ENCODE assay signal across 30 mouse cellular contexts in genomic region chr19:21440841-21441240, GRCm38 (mm10). TPM values are rescaled to one million over a fixed set of nuclear protein-coding genes. Genes with fewer than 3 reads are reported as not detected.
DNase-seq lines count a peak whose midpoint lies in the region; ATAC-seq and TF ChIP-seq lines count a peak whose summit lies in the region.
"Had no signal": no experiment of that assay in that cellular context is flagged by ENCODE, and none has a peak within 500 bp of the region (broad histone marks: within the 10 kb centered on the region; RNA-seq: fewer than 3 reads in every experiment).

No protein-coding gene starts in this region.

- no peaks in the 10 kb centered on the region for H3K9me3 ChIP-seq in liver, embryonic 14.5 days (ENCODE audit: control insufficient read depth, low read length)
- H3K9me3 ChIP-seq in liver, embryonic 11.5 days (ENCODE audit: control insufficient read depth, low read length): no peaks in the 10 kb centered on the region
- no peaks in the 10 kb centered on the region for H3K9me3 ChIP-seq in MEL (replicated peaks; ENCODE audit: insufficient read depth, low read length)
- H3K9me3 ChIP-seq: embryonic facial prominence, embryonic 13.5 days; hindbrain, embryonic 13.5 days; limb, embryonic 10.5 days; lung, embryonic 15.5 days; megakaryocyte, embryonic 14.5 days; midbrain, embryonic 13.5 days; neural tube, embryonic 12.5 days; stomach, embryonic 15.5 days had no signal

- H3K27ac ChIP-seq in liver, embryonic 14.5 days: no peak overlapping the region
- no peak overlapping the region for H3K27ac ChIP-seq in liver, embryonic 11.5 days (ENCODE audit: low read depth, low read length)
- peak overlapping the region; percentile 53 for H3K27ac ChIP-seq in MEL (ENCODE audit: control insufficient read depth, low read depth, low read length)
- H3K27ac ChIP-seq in thymus, adult 2 months (ENCODE audit: control insufficient read depth, insufficient read depth, low read length): no peak overlapping the region
- H3K27ac ChIP-seq: embryonic facial prominence, embryonic 13.5 days; heart, adult 2 months; heart, embryonic 13.5 days; hindbrain, embryonic 13.5 days; limb, embryonic 10.5 days; lung, embryonic 15.5 days; midbrain, embryonic 13.5 days; neural tube, embryonic 12.5 days; stomach, embryonic 15.5 days had no signal

- ATAC-seq in liver, embryonic 14.5 days (ENCODE audit: insufficient read depth): no peak
- no peak for ATAC-seq in liver, embryonic 11.5 days (replicated peaks; ENCODE audit: low FRiP score)
- peak; percentile 83 for ATAC-seq in monocyte, adult 5-6 weeks (replicated peaks; ENCODE audit: insufficient number of reproducible peaks, low FRiP score, low TSS enrichment, poor library complexity, severe bottlenecking)
- ATAC-seq: CD4-positive, CD25-positive, alpha-beta regulatory T cell, adult 4 months; forebrain, embryonic 14.5 days; midbrain, embryonic 13.5 days had no signal

- WGBS in liver, embryonic 14.5 days (ENCODE audit: insufficient replicate concordance): 48% methylated on average over 6 of the region's 6 CpGs
- WGBS in liver, embryonic 11.5 days: 74% methylated on average over 6 of the region's 6 CpGs
- 57% methylated on average over 6 of the region's 6 CpGs for WGBS in thymus, adult 2 months

- H3K36me3 ChIP-seq in liver, embryonic 14.5 days (replicated peaks; ENCODE audit: control insufficient read depth, insufficient read depth, low read depth): no peaks in the 10 kb centered on the region
- H3K36me3 ChIP-seq in liver, embryonic 11.5 days (ENCODE audit: control insufficient read depth, insufficient read depth, low read length): no peaks in the 10 kb centered on the region
- H3K36me3 ChIP-seq in MEL (ENCODE audit: control insufficient read depth in 1 of 2, insufficient read depth in 2 of 2, low read length in 2 of 2): peaks cover 0 to 47% of the 10 kb centered on the region in 2 experiments; a peak in 2 of 4 replicates
- no peaks in the 10 kb centered on the region for H3K36me3 ChIP-seq in thymus, adult 2 months (ENCODE audit: control insufficient read depth, insufficient read depth, low read length)
- H3K36me3 ChIP-seq: embryonic facial prominence, embryonic 13.5 days; heart, embryonic 13.5 days; hindbrain, embryonic 13.5 days; limb, embryonic 10.5 days; lung, embryonic 15.5 days; midbrain, embryonic 13.5 days; neural tube, embryonic 12.5 days; stomach, embryonic 15.5 days had no signal

- no peaks in the 10 kb centered on the region for H3K79me2 ChIP-seq in MEL (ENCODE audit: control insufficient read depth, insufficient read depth, low read length, poor library complexity)

- TF ChIP-seq CTCF in liver, embryonic 14.5 days (IDR thresholded peaks at IDR 0.05; ENCODE audit: low read depth): no peak
- no peak for TF ChIP-seq CTCF in MEL (IDR thresholded peaks at IDR 0.05 in 2 of 3, conservative IDR thresholded peaks at IDR 0.05 in 1 of 3; ENCODE audit: control insufficient read depth in 1 of 3, insufficient read depth in 1 of 3, low read depth in 2 of 3, low read length in 3 of 3, poor library complexity in 1 of 3, severe bottlenecking in 1 of 3)
- TF ChIP-seq CTCF in thymus, adult 2 months (IDR thresholded peaks at IDR 0.05; ENCODE audit: borderline replicate concordance, control insufficient read depth, extremely low read depth, insufficient read depth, low read length, poor library complexity): no peak

- H3K4me2 ChIP-seq in liver, embryonic 14.5 days (ENCODE audit: low read depth): no peak overlapping the region
- H3K4me2 ChIP-seq in liver, embryonic 11.5 days: no peak overlapping the region
- H3K4me2 ChIP-seq: embryonic facial prominence, embryonic 13.5 days; heart, embryonic 13.5 days; hindbrain, embryonic 13.5 days; lung, embryonic 15.5 days; midbrain, embryonic 13.5 days; neural tube, embryonic 12.5 days; stomach, embryonic 15.5 days had no signal

- TF ChIP-seq EP300 in liver, embryonic 14.5 days (IDR thresholded peaks at IDR 0.05; ENCODE audit: low read depth): peak; percentile 25; the same call in 1 of the 2 replicates
- TF ChIP-seq EP300 in MEL (IDR thresholded peaks at IDR 0.05; ENCODE audit: low read depth in 1 of 2, low read length in 2 of 2): peak in 1 of 2 experiments; percentile 47; a peak in 1 of 4 replicates

- peak in 1 of 3 experiments; percentile 23 for DNase-seq in liver, embryonic 14.5 days (ENCODE audit: low read depth in 3 of 3, low spot score in 3 of 3)
- no peak for DNase-seq in liver, embryonic 11.5 days (ENCODE audit: low spot score)
- no peak for DNase-seq in MEL (ENCODE audit: low read depth, low spot score)
- peak; percentile 60 for DNase-seq in gonadal fat pad, adult 2 months (ENCODE audit: low read depth)
- no peak for DNase-seq in retina, embryonic 14.5 days (ENCODE audit: low spot score)
- DNase-seq in thymus, adult 2 months: no peak
- DNase-seq: adrenal gland, postnatal 36 days; cerebellum, adult 18-20 months; cerebellum, postnatal 25 days; embryo, embryonic 11 days; gastrocnemius, postnatal 14 days; heart, adult 2 months; heart, postnatal 14 days; kidney, adult 8-10 months; kidney, postnatal 10 days; right cerebral cortex, postnatal 4 days; thymus, postnatal 36 days had no signal

- no peaks in the 10 kb centered on the region for H3K27me3 ChIP-seq in liver, embryonic 14.5 days (ENCODE audit: control insufficient read depth, insufficient read depth, low read length)
- no peaks in the 10 kb centered on the region for H3K27me3 ChIP-seq in liver, embryonic 11.5 days (replicated peaks; ENCODE audit: control insufficient read depth, insufficient read depth, low read length)
- no peaks in the 10 kb centered on the region for H3K27me3 ChIP-seq in MEL (ENCODE audit: control insufficient read depth in 1 of 2, insufficient read depth in 2 of 2, low read length in 2 of 2)
- H3K27me3 ChIP-seq in thymus, adult 2 months (ENCODE audit: control insufficient read depth, insufficient read depth, low read length): no peaks in the 10 kb centered on the region
- H3K27me3 ChIP-seq: embryonic facial prominence, embryonic 13.5 days; heart, embryonic 13.5 days; hindbrain, embryonic 13.5 days; lung, embryonic 15.5 days; megakaryocyte, embryonic 14.5 days; midbrain, embryonic 13.5 days; neural tube, embryonic 12.5 days; stomach, embryonic 15.5 days had no signal

- no peak for TF ChIP-seq POLR2A in MEL (IDR thresholded peaks at IDR 0.05; ENCODE audit: control insufficient read depth in 1 of 2, insufficient read depth in 1 of 2, low read depth in 1 of 2, low read length in 2 of 2, poor library complexity in 1 of 2)
- TF ChIP-seq POLR2A in thymus, adult 2 months (IDR thresholded peaks at IDR 0.05; ENCODE audit: control insufficient read depth, extremely low read depth, insufficient read depth, low read length, poor library complexity): no peak

- H3K9ac ChIP-seq in liver, embryonic 14.5 days (replicated peaks): no peak overlapping the region
- no peak overlapping the region for H3K9ac ChIP-seq in liver, embryonic 11.5 days (ENCODE audit: low read depth, low read length)
- H3K9ac ChIP-seq in MEL (ENCODE audit: control insufficient read depth, low read depth, low read length, poor library complexity, severe bottlenecking): peak overlapping the region; percentile 36; the same call in 1 of the 2 replicates
- H3K9ac ChIP-seq: embryonic facial prominence, embryonic 13.5 days; heart, embryonic 13.5 days; hindbrain, embryonic 13.5 days; lung, embryonic 15.5 days; midbrain, embryonic 13.5 days; neural tube, embryonic 12.5 days; stomach, embryonic 15.5 days had no signal

- no peaks in the 10 kb centered on the region; a peak in 1 of 4 replicates for H3K4me1 ChIP-seq in liver, embryonic 14.5 days (replicated peaks; ENCODE audit: control insufficient read depth in 2 of 2, insufficient read depth in 2 of 2, low read length in 1 of 2)
- H3K4me1 ChIP-seq in liver, embryonic 11.5 days (replicated peaks; ENCODE audit: control insufficient read depth, insufficient read depth, low read length): no peaks in the 10 kb centered on the region
- peaks cover 30 to 45% of the 10 kb centered on the region in 2 experiments for H3K4me1 ChIP-seq in MEL (ENCODE audit: control insufficient read depth in 1 of 2, insufficient read depth in 2 of 2, low read length in 2 of 2)
- H3K4me1 ChIP-seq in thymus, adult 2 months (replicated peaks; ENCODE audit: control insufficient read depth, insufficient read depth, low read length): no peaks in the 10 kb centered on the region
- H3K4me1 ChIP-seq: embryonic facial prominence, embryonic 13.5 days; heart, embryonic 13.5 days; hindbrain, embryonic 13.5 days; limb, embryonic 10.5 days; lung, embryonic 15.5 days; midbrain, embryonic 13.5 days; neural tube, embryonic 12.5 days; stomach, embryonic 15.5 days had no signal

- TF ChIP-seq RAD21 in MEL (IDR thresholded peaks at IDR 0.05; ENCODE audit: low read depth, low read length): no peak

- H3K4me3 ChIP-seq in liver, embryonic 14.5 days (ENCODE audit: insufficient read depth in 1 of 2, low read depth in 2 of 2, low read length in 2 of 2): no peak overlapping the region
- H3K4me3 ChIP-seq in liver, embryonic 11.5 days (ENCODE audit: low read depth, low read length): no peak overlapping the region
- no peak overlapping the region for H3K4me3 ChIP-seq in MEL (ENCODE audit: control insufficient read depth in 1 of 2, insufficient read depth in 1 of 2, low read depth in 2 of 2, low read length in 2 of 2)
- no peak overlapping the region for H3K4me3 ChIP-seq in thymus, adult 2 months (ENCODE audit: control insufficient read depth, insufficient read depth, low read length)
- H3K4me3 ChIP-seq: embryonic facial prominence, embryonic 13.5 days; erythroblast, embryonic 14.5 days; heart, adult 2 months; heart, embryonic 13.5 days; hindbrain, embryonic 13.5 days; limb, embryonic 10.5 days; lung, embryonic 15.5 days; midbrain, embryonic 13.5 days; neural tube, embryonic 12.5 days; stomach, embryonic 15.5 days had no signal

TF ChIP-seq in MEL, 35 proteins besides CTCF, POLR2A, EP300 and RAD21:
- peak; percentile 41; the same call in 1 of the 2 replicates for TF ChIP-seq USF1 (IDR thresholded peaks at IDR 0.05; ENCODE audit: low read depth, low read length)
- TF ChIP-seq POLR2AphosphoS5 (IDR thresholded peaks at IDR 0.05; ENCODE audit: borderline replicate concordance, low read depth, low read length): no peak
- peak; percentile 43; the same call in 1 of the 2 replicates for TF ChIP-seq ETS1 (IDR thresholded peaks at IDR 0.05; ENCODE audit: low read depth, low read length)
TF ChIP-seq in MEL: peak in this region for 2.

RNA-seq across cellular contexts. Expression of gene Gda, which starts 32.4 kb away (rescaled TPM):
- 0.44 and 0.87 TPM in 2 replicates for polyA plus RNA-seq in liver, embryonic 14.5 days (2012; rRNA removed)
- polyA plus RNA-seq in liver, embryonic 14.5 days (2014; fragmentation: Nextera tagmentation; extraction: Ambion mirVana): 0.79 and 0.92 TPM in 2 replicates
- 0.40 and 0.44 TPM in 2 replicates for polyA plus RNA-seq in liver, embryonic 11.5 days (2014; fragmentation: Nextera tagmentation; extraction: Ambion mirVana)
- total RNA-seq in MEL (2012; rRNA removed): 2.6 and 2.9 TPM in 2 replicates
- polyA plus RNA-seq in MEL (2012; ENCODE audit: insufficient read depth in 1 of 2, insufficient read length in 2 of 2, low read depth in 1 of 2, low replicate concordance in 2 of 2, missing spikeins in 1 of 2): under 1 TPM in 1 of 2 experiments, not detected in 1; 0.38 TPM
- 8.2 and 12.7 TPM in 2 replicates for polyA plus RNA-seq in gonadal fat pad, adult 2 months (2012; rRNA removed)
- total RNA-seq in monocyte, adult 5-6 weeks (2017): 131 to 211 TPM (median 188 TPM) in 3 replicates
- polyA plus RNA-seq in thymus, adult 2 months (2012; rRNA removed): 1.4 and 1.9 TPM in 2 replicates
- polyA plus RNA-seq: erythroblast, embryonic 14.5 days; limb, embryonic 10.5 days had no signal
